Mouse (Mus musculus) embryonic facial prominence, embryonic 11.5 days (tissue): Measurements from ENCODE around the gene Sptssa. TPM values are rescaled to one million over a fixed set of nuclear protein-coding genes. Genes with fewer than 3 reads are reported as not detected.

Experiments used
- ATAC-seq: fragments of 200-750 bp; cut with Nextera tagmentation; replicated peaks from 2 replicates; pipeline ENCODE4 v1.8.0; 2017; ENCODE audit warnings: low read depth; ENCODE audit not compliant: insufficient number of reproducible peaks, low FRiP score, low TSS enrichment
- DNase-seq: peaks from one replicate; pipeline ENCODE4 v3.0.0-alpha.2; 2015; ENCODE audit warnings: low spot score
- H3K27ac ChIP-seq: fragments of 300-500 bp; sonication (generic); replicated peaks from 2 replicates; pipeline ENCODE4 v1.5.1; 2014; ENCODE audit warnings: mild to moderate bottlenecking, low read depth, low read length, control low read depth
- H3K27me3 ChIP-seq: fragments of 300-500 bp; sonication (generic); 2 replicates; pipeline ENCODE4 v1.6.1; 2014; ENCODE audit warnings: mild to moderate bottlenecking, low read length, moderate library complexity, mixed read lengths; ENCODE audit not compliant: control insufficient read depth, insufficient read depth
- H3K36me3 ChIP-seq: fragments of 300-500 bp; sonication (generic); replicated peaks from 2 replicates; pipeline ENCODE4 v1.6.1; 2014; ENCODE audit warnings: low read depth, mild to moderate bottlenecking, low read length, moderate library complexity, mixed read lengths; ENCODE audit not compliant: control insufficient read depth, insufficient read depth
- H3K4me1 ChIP-seq: fragments of 300-500 bp; sonication (generic); 2 replicates; pipeline ENCODE4 v1.6.1; 2014; ENCODE audit warnings: low read length, mixed read lengths; ENCODE audit not compliant: control insufficient read depth, insufficient read depth
- H3K4me2 ChIP-seq: fragments of 300-500 bp; sonication (generic); 2 replicates; pipeline ENCODE4 v1.6.1; 2014; ENCODE audit warnings: low read depth, mild to moderate bottlenecking, control low read depth, low read length, moderate library complexity
- H3K4me3 ChIP-seq: fragments of 300-500 bp; sonication (generic); 2 replicates; pipeline ENCODE4 v1.5.1; 2014; ENCODE audit warnings: low read depth, low read length, control low read depth
- H3K9ac ChIP-seq: fragments of 300-500 bp; sonication (generic); replicated peaks from 2 replicates; pipeline ENCODE4 v1.6.1; 2014; ENCODE audit warnings: mild to moderate bottlenecking, control low read depth, low read length
- H3K9me3 ChIP-seq: fragments of 300-500 bp; sonication (generic); replicated peaks from 2 replicates; pipeline ENCODE4 v1.6.1; 2016; ENCODE audit warnings: mild to moderate bottlenecking, low read length, inconsistent platforms, mixed read lengths; ENCODE audit not compliant: control insufficient read depth
- WGBS: fragments of 180-500 bp; shearing (Covaris S2); extraction: QIAGEN DNeasy Blood & Tissue Kit; methylation state at CpG from one replicate; pipeline ENCODE4 v1.1.7; 2014; 5-methylcytosine and 5-hydroxymethylcytosine counted together
- polyA plus RNA-seq: library from polyadenylated mRNA; unstranded; fragments of >200 nt; fragmentation: Nextera tagmentation; extraction: Ambion mirVana; gene quantifications from 2 replicates; pipeline ENCODE4 v1.2.1, GENCODE M21; 2014

Gene Sptssa
- 213 and 221 TPM in 2 replicates for polyA plus RNA-seq

- peak within 1 kb of the TSS; percentile 76 for H3K4me2 ChIP-seq
- ATAC-seq: peak; percentile 100
- 7% methylated on average over 53 of the region's 53 CpGs for WGBS
- no peaks in the 10 kb centered on the region for H3K27me3 ChIP-seq
- H3K9me3 ChIP-seq: no peaks in the 10 kb centered on the region
- H3K4me3 ChIP-seq: peak within 1 kb of the TSS; percentile 71
- H3K36me3 ChIP-seq: no peaks in the 10 kb centered on the region
- H3K27ac ChIP-seq: peak within 1 kb of the TSS; percentile 81
- DNase-seq: peak; percentile 96
- H3K9ac ChIP-seq: peak within 1 kb of the TSS; percentile 80
- 0 out of 2 replicates have a peak, but pooled peaks cover 2% of the 10 kb centered on the region for H3K4me1 ChIP-seq
These were observed at the start of gene Sptssa for GRCm38 (mm10) chr12:54656396-54657171. Gene Sptssa, minus strand, starts transcription at chr12:54656573.

DNA sequence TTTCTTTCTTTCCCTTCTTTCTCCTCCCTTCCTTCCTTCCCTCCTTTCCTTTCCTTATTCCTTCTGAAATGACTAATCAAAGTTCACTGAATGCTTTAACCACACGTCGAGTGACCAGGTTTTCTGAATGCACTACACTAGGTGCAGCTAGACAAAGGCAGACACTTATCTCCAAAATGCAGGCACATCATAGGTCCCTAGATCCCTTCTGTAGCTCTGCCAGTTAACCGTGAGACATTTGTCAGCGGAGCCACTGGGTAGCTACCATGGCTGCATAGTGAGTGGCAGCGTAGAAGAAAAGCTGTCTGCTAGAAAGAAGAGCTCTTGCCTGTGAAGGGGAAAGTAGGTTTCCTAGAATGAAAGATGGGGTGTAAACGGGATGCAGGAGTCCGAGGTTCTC, 43.0 kb upstream of the Sptssa start:
- no peaks in the 10 kb centered on the region for H3K27me3 ChIP-seq
- H3K4me1 ChIP-seq: no peaks in the 10 kb centered on the region
- WGBS: 71% methylated on average over 7 of the region's 7 CpGs
- no peak overlapping the region for H3K27ac ChIP-seq
- ATAC-seq (no peak), DNase-seq (no peak)
- no peaks in the 10 kb centered on the region for H3K36me3 ChIP-seq
- no peak overlapping the region for H3K4me2 ChIP-seq
- H3K9me3 ChIP-seq: no peaks in the 10 kb centered on the region
- H3K4me3 ChIP-seq: no peak overlapping the region
- no peak overlapping the region for H3K9ac ChIP-seq

GRCm38 (mm10) chr12:54697791-54698250, 41.4 kb upstream of the Sptssa start:
- no peaks in the 10 kb centered on the region for H3K4me1 ChIP-seq
- no peak overlapping the region for H3K4me3 ChIP-seq
- ATAC-seq (no peak), DNase-seq (no peak)
- no peak overlapping the region for H3K9ac ChIP-seq
- H3K9me3 ChIP-seq: no peaks in the 10 kb centered on the region
- H3K4me2 ChIP-seq: no peak overlapping the region
- WGBS: 57% methylated on average over 6 of the region's 6 CpGs
- H3K36me3 ChIP-seq: no peaks in the 10 kb centered on the region
- H3K27ac ChIP-seq: no peak overlapping the region
- no peaks in the 10 kb centered on the region for H3K27me3 ChIP-seq

GRCm38 (mm10) chr12:54697003-54697597, 40.7 kb upstream of the Sptssa start:
- ATAC-seq (peak; percentile 32; the same call in 1 of the 2 replicates), DNase-seq (no peak)
- Histone ChIP-seq H3K27me3 (no peaks in the 10 kb centered on the region), H3K27ac (no peak overlapping the region), H3K36me3 (no peaks in the 10 kb centered on the region; the same call in 1 of the 2 replicates), H3K9ac (no peak overlapping the region), H3K4me3 (no peak overlapping the region), H3K9me3 (no peaks in the 10 kb centered on the region), H3K4me2 (no peak overlapping the region), H3K4me1 (no peaks in the 10 kb centered on the region)
- WGBS: 14% methylated on average over 7 of the region's 7 CpGs

DNA sequence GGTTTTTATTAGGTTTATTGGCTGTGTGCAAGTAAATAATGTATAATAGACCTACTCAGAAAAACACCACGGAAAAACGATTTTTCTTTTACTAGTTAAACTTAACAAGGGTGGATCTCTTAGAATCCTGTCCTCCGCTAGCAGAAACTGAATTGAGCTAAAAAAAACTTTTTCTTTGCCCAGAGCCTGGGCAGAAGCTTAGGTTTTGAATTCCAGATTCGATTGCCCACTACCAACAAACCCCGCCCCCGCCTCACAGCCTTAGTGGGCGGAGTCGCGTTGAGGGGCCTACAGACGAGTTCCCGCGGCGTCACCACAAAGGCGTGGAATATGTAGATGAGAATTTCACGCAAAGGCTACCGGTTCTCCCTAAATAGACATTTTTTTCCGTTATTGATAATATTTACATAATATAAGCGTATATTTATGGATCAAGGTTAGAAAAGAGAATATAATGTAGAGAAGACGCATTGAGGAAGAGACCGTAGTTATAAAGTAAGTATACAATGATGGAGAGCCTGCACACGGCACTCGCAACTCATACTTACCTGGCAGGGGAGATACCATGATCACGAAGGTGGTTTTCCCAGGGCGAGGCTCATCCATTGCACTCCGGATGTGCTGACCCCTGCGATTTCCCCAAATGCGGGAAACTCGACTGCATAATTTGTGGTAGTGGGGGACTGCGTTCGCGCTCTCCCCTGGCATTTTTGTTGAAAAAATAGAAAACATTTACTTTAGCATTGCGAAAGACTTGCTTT, 40.0 kb upstream of the Sptssa start:
- Histone ChIP-seq H3K9ac (peak overlapping the region; percentile 89), H3K27me3 (no peaks in the 10 kb centered on the region), H3K4me3 (peak overlapping the region; percentile 78), H3K4me1 (no peaks in the 10 kb centered on the region), H3K27ac (peak overlapping the region; percentile 84), H3K9me3 (no peaks in the 10 kb centered on the region), H3K4me2 (peak overlapping the region; percentile 74), H3K36me3 (no peaks in the 10 kb centered on the region; the same call in 1 of the 2 replicates)
- DNase-seq (peak; percentile 98), ATAC-seq (peak; percentile 86)
- under 1% methylated on average over 32 of the region's 32 CpGs for WGBS

- Histone ChIP-seq H3K9ac (peak within 1 kb of the TSS; percentile 89), H3K9me3 (no peaks in the 10 kb centered on the region), H3K4me2 (peak within 1 kb of the TSS; percentile 74), H3K27ac (peak within 1 kb of the TSS; percentile 84), H3K36me3 (no peaks in the 10 kb centered on the region; the same call in 1 of the 2 replicates), H3K27me3 (no peaks in the 10 kb centered on the region), H3K4me3 (peak within 1 kb of the TSS; percentile 78), H3K4me1 (no peaks in the 10 kb centered on the region)
- ATAC-seq (peak; percentile 87), DNase-seq (peak; percentile 97)
- WGBS: under 1% methylated on average over 57 of the region's 57 CpGs
These were observed 39.3 kb upstream of the Sptssa start, which contains the start of gene Eapp for GRCm38 (mm10) chr12:54695511-54696241. Gene Eapp, minus strand, starts transcription at chr12:54695897.

DNA sequence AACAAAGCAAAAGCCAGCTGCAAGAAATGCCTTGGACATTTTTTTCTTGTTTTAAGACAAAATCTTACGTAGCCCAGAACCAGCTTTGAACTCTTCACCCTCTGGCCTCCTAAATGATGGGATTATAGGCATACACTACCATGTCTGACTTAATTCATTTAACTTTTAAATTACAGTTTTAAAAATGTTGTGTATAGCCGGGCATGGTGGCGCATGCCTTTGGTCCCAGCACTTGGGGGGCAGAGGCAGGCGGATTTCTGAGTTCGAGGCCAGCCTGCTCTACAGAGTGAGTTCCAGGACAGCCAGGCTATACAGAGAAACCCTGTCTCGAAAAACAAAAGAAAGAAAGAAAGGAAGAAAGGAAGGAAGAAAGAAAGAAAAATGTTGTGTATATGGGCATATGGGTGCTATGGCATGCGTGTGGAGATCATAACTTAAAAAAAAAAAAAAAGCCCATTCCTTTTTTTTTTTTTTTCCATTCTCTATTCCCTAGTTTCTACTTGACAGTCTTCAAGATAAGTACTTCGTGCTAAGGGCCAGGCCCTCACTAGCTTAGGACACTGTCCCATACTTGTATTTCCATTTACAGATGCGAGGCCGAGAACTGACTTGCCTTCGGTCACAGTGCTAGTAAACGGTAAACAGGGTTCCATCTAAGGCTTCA, 38.6 kb upstream of the Sptssa start:
- Histone ChIP-seq H3K4me3 (peak overlapping the region; percentile 78), H3K4me1 (no peaks in the 10 kb centered on the region), H3K27me3 (no peaks in the 10 kb centered on the region), H3K36me3 (no peaks in the 10 kb centered on the region; the same call in 1 of the 2 replicates), H3K27ac (peak overlapping the region; percentile 84), H3K9me3 (no peaks in the 10 kb centered on the region), H3K4me2 (peak overlapping the region; percentile 74), H3K9ac (peak overlapping the region; percentile 89)
- no peak for DNase-seq
- no peak for ATAC-seq
- WGBS: 40% methylated on average over 12 of the region's 12 CpGs
